Mouse (Mus musculus) spleen, postnatal 4 days (tissue): ENCODE measurements around the gene Pola1.

ENCODE experiments used
- DNase-seq, 2 experiments: peaks; one replicate each; pipeline ENCODE4 v3.0.0; 2022; ENCODE audit warnings: low spot score in 2 of 2

The Pola1 gene

DNA sequence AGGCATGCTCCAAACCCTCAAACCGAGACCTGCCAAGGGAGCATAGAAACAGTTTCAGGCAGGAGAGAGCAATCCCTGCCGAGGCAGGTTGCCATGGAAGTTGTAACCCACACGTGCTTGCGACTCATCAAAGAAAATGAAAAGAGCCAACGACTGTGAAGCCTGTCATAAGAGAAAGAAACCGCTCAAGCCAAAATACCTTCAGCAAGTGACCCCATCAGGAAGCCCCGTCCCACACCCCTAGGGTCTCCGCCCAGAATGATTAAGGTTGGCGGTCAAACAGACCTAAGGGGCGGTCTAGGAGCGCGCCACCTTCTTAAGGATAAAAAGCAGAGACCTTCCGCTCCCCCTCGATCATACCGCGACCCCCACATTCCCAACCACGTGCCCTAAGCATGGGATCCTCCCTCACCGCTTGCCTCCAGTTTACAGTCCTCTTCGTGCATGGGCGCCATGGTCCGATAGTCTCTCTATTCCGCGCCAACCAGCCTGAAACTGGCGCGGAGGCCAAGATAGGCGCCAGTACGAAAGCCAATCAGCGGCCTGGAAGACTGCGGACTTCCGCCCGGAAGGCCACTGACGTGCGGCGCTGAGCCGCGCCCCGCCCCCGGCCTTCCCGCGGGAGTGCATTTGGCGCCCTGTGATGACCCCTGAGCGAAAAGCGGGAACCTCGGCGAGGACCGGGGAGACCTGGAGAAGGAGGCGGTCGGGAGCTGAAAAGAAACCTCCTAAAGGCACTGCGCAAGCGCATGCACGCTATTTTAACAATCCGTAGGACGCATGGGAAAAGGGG is at the start of gene Pola1:
Gene Pola1, minus strand, starts transcription at position 499 of the 793 bp plus-strand sequence.
- peak; percentile 80 to 85 for DNase-seq

GRCm38 (mm10) chrX:93676228-93676627 is 44.3 kb upstream of the Pola1 start:
- no peak for DNase-seq

- DNase-seq: peak; percentile 77 to 81
Measured at GRCm38 (mm10) chrX:93674836-93675795, 43.2 kb upstream of the Pola1 start.

GRCm38 (mm10) chrX:93674432-93674831 is 42.5 kb upstream of the Pola1 start:
- DNase-seq: no peak

DNA sequence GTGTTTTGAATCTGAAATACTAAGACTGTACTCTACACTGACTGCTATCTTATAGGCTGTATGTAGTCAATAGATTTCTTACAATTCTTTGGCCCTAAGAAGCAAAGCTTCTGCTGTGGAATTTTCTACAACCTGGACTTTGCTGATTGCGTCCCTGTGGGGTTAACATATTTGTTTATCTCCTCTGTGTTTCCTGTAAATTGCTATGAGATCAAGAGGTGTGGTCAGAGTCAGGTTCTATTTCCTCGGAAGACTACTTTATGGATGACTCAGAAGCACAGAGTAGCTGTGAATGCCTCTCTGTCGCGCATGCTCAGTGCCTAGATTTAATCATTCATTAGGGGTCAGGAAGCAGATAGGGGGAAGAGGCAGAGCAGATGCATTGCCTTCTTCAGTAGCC is 32.8 kb upstream of the Pola1 start:
- DNase-seq: no peak

DNA sequence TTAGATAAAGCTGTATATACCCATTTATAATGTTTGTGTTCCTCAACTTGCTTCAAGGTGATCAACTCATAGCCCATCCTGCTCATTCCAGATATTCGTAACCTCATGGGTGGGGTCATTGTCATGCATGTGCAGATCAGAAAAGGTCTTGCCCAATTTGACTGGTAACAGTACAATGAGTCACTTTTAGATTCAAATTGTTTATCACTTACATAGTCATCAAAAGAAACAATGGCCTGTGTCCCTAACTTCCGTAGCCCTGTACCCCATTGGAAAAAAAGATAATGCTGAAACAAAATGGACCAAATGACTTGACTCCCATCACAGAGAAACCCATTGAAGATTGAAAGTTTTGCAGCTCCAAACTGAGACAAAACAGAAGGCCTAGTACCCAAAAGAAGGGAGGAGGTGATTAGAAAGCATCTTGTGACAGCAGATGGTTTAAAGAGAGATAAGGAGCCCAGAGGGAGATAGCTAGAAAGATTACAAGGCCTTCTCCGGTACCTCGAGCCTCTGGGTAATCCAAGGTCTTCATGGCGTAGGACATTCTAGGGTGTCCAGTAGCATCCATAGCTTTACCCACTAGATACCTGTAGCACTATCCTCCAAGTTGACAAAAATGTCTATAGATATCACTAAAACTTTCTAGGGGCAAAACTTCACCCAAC is 32.1 kb upstream of the Pola1 start:
- no peak for DNase-seq

DNA sequence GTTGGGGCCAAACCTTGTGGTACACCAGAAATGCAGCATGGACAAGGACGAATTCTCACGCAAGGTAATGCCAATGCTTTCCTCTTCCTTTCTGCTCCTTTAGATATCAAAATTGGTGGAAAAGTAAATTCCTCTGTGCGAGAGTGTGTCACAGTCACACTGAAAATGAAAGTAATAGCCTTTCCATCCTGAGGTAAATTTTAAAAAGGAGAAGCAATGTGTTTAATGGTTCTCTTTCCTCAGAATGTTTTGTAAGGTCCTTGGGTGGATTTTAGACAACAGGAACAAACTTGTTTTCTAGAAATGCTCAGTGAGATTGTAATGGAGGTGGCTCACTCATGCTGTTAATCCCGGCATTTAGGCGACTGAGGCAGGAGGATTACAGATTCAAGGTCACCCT is 23.2 kb upstream of the Pola1 start:
- DNase-seq: no peak

- no peak for DNase-seq
Measured at GRCm38 (mm10) chrX:93654218-93655002, 22.5 kb upstream of the Pola1 start, which contains the start of gene Pcyt1b. Gene Pcyt1b, plus strand, starts transcription at chrX:93654863.

GRCm38 (mm10) chrX:93650738-93651137 is 18.8 kb upstream of the Pola1 start:
- DNase-seq: no peak

- no peak for DNase-seq
Measured at GRCm38 (mm10) chrX:93644022-93644421, 12.1 kb upstream of the Pola1 start.

- DNase-seq: no peak
Measured at GRCm38 (mm10) chrX:93643600-93643999, 11.6 kb upstream of the Pola1 start.

DNA sequence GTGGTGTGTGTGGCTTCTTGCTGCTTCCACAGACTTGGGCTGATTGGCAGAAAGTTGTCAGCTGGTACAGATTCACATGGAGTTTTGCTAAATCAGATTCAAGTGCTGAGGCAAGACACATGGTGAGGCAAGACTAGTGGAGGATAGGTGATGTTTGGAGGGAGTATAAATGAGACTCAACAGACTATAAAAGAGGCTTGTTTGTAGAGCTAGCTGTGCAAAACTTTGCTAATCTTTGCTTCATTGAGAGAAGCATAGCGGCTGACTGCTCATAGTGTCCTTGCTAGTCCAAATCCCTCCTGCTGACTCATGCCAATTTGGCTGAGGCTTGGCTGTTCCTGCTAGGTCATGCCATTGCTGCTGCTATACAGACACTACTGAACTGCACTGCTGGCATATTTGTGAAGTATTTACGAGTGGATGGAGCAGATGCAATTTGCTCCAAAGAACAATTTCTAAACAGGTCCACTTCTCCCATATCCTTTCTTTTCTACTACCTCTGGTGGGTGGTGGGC is 3.0 kb upstream of the Pola1 start:
- no peak for DNase-seq

DNA sequence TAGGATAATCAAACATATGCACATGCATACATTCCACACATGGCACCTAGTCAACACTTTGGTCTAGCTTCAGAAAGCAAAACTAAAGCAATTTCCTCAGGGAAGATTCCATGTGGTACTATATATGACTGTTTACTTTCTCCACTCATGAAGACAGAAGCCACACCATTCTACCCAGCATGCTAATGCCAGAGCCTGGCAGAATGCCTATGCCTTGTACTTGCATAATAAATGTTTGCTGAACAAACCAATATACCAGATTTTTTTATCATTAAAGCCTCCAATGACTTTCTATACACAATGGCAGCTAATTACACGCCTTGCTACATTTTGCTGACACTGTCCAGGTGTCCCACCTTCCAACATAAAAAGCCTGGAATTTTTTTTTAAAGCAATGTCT is 1.7 kb downstream of the Pola1 start:
- no peak for DNase-seq

- DNase-seq: no peak
Measured at GRCm38 (mm10) chrX:93602214-93602613, 29.7 kb downstream of the Pola1 start.

GRCm38 (mm10) chrX:93594283-93594682 is 37.7 kb downstream of the Pola1 start:
- DNase-seq: no peak

GRCm38 (mm10) chrX:93580931-93581330 is 51.0 kb downstream of the Pola1 start:
- DNase-seq: no peak

DNA sequence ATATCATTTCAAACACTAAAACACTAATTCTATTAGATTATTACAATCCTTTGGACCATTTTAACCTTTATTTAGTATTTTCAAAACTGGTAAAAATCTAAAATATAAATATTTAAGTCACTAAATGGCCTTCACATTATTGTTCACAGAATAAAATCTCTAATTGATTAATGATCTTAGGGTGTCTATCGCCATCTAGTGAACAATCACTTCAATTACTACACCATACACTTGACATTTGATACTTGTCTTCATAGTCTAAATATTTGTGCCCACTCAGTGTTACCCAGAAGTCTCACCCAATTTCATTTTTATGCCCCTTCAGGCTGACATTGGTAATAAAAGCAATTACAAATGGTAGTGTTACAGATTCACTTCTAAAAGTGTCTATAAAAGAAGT is 74.8 kb downstream of the Pola1 start:
- DNase-seq: no peak

DNA sequence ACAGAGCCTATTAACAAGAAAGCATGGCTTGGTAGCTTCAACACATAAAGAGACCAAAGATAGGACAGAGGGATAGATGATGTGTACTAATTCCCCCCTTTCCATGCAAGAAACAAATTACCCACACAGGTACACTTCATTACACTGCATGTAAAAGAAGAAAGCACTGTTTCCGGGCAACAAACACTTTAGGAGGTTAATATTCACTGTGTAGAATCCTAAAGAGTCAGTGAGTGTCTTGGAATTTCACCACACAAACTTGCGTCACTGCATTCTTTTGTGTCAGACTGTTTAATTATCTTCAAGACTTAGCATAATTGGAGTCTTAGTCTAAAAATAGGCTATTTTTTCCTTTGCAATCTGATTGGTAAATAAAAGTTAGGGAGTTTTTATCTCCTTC is 92.2 kb downstream of the Pola1 start:
- no peak for DNase-seq

GRCm38 (mm10) chrX:93502865-93503353 is 129.0 kb downstream of the Pola1 start:
- no peak for DNase-seq

- DNase-seq: no peak
Measured at GRCm38 (mm10) chrX:93497597-93497996, 134.4 kb downstream of the Pola1 start.

DNA sequence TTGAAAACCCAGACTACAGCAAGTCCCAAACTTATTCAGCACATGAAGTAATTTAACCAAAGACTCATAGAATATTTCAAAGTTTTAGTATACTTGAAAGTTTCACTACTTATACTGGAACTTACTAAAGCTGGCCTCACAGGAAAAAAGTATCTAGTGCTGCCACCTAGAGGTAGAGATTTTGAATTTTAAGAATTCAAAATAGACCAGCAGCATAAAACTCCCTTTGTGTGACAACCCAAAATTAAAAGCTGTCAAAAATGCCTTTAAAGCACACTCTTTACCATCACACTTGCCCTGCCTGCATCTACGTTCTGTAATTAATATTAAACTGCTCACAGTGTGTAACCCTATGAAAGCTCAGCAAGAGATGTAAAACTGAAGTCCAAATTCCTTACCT is 166.2 kb downstream of the Pola1 start:
- no peak for DNase-seq
